15 mouse cellular contexts compared by ENCODE assay signal in the genomic region with DNA sequence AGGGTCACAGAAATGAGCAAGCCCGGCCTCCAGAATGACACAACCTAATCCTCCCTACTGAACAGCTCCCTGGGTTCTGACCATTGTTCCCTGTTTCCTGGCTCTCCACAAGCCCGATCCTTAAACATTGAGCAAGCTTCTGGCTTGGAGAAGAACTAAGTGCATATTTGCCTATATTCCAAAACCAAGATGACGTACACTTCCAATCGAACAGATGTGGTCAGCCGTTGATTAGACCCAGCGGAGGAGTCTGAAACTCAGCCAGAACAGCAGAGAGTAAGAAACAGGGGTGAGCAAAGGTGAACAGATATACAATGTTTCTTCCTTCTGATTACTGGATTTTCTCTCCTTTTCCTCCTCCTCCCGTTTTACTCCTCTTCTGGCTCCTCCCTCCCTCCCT.
DNase-seq lines count a peak whose midpoint lies in the region; ATAC-seq and TF ChIP-seq lines count a peak whose summit lies in the region.
"Had no signal": no experiment of that assay in that cellular context is flagged by ENCODE, and none has a peak within 500 bp of the region (broad histone marks: within the 10 kb centered on the region; RNA-seq: fewer than 3 reads in every experiment).

No protein-coding gene starts in this region.

- H3K9me3 ChIP-seq in embryonic facial prominence, embryonic 14.5 days (ENCODE audit: control insufficient read depth, low read length), result peaks cover 10% of the 10 kb centered on the region; the same call in 1 of the 2 replicates
- 0 out of 2 replicates have a peak, but pooled peaks cover 4% of the 10 kb centered on the region for H3K9me3 ChIP-seq in embryonic facial prominence, embryonic 10.5 days
- peaks cover 4% of the 10 kb centered on the region; the same call in 1 of the 2 replicates for H3K9me3 ChIP-seq in lung, embryonic 14.5 days (ENCODE audit: low read depth, low read length)
- H3K9me3 ChIP-seq in heart, embryonic 12.5 days (replicated peaks), result no peaks in the 10 kb centered on the region; the same call in none of the 2 replicates
- H3K9me3 ChIP-seq: embryonic facial prominence, embryonic 13.5 days had no signal

- no peak overlapping the region for H3K27ac ChIP-seq in embryonic facial prominence, embryonic 14.5 days (replicated peaks; ENCODE audit: low read depth, low read length)
- no peak overlapping the region for H3K27ac ChIP-seq in embryonic facial prominence, embryonic 10.5 days (replicated peaks)
- H3K27ac ChIP-seq in lung, embryonic 14.5 days (ENCODE audit: low read depth), result 0 out of 2 replicates have a peak overlapping the region, but pooled peaks have one; percentile 10
- H3K27ac ChIP-seq in heart, embryonic 12.5 days (ENCODE audit: poor library complexity, severe bottlenecking), result peak overlapping the region; percentile 75
- H3K27ac ChIP-seq: hindbrain, embryonic 10.5 days; left cerebral cortex, adult 2 months; liver, embryonic 12.5 days had no signal

- H3K36me3 ChIP-seq in embryonic facial prominence, embryonic 14.5 days (ENCODE audit: control insufficient read depth, insufficient read depth, low read length), result no peaks in the 10 kb centered on the region
- H3K36me3 ChIP-seq in embryonic facial prominence, embryonic 10.5 days (replicated peaks), result no peaks in the 10 kb centered on the region
- H3K36me3 ChIP-seq in lung, embryonic 14.5 days (ENCODE audit: insufficient read depth), result no peaks in the 10 kb centered on the region
- no peaks in the 10 kb centered on the region for H3K36me3 ChIP-seq in heart, embryonic 12.5 days
- H3K36me3 ChIP-seq: embryonic facial prominence, embryonic 13.5 days; hindbrain, embryonic 10.5 days; liver, embryonic 12.5 days had no signal

- H3K9ac ChIP-seq in embryonic facial prominence, embryonic 14.5 days (ENCODE audit: low read depth, low read length), result no peak overlapping the region
- H3K9ac ChIP-seq in lung, embryonic 14.5 days, result no peak overlapping the region
- 0 out of 2 replicates have a peak overlapping the region, but pooled peaks have one; percentile 31 for H3K9ac ChIP-seq in heart, embryonic 12.5 days
- H3K9ac ChIP-seq: embryonic facial prominence, embryonic 13.5 days; forebrain, postnatal 0 days; liver, embryonic 12.5 days had no signal

- TF ChIP-seq CTCF in lung, embryonic 14.5 days (IDR thresholded peaks at IDR 0.05; ENCODE audit: low read depth), result no peak

- peaks cover 16% of the 10 kb centered on the region for H3K4me1 ChIP-seq in embryonic facial prominence, embryonic 14.5 days (ENCODE audit: control insufficient read depth, insufficient read depth, low read length)
- peaks cover 23% of the 10 kb centered on the region for H3K4me1 ChIP-seq in embryonic facial prominence, embryonic 10.5 days
- H3K4me1 ChIP-seq in lung, embryonic 14.5 days (ENCODE audit: insufficient read depth), result peaks cover 27% of the 10 kb centered on the region
- peaks cover 29% of the 10 kb centered on the region for H3K4me1 ChIP-seq in heart, embryonic 12.5 days (replicated peaks)
- H3K4me1 ChIP-seq: liver, embryonic 12.5 days; megakaryocyte, embryonic 14.5 days had no signal

- no peaks in the 10 kb centered on the region for H3K27me3 ChIP-seq in embryonic facial prominence, embryonic 14.5 days (replicated peaks; ENCODE audit: control insufficient read depth, insufficient read depth, low read length)
- H3K27me3 ChIP-seq in embryonic facial prominence, embryonic 10.5 days (replicated peaks; ENCODE audit: low read depth, poor library complexity, severe bottlenecking), result no peaks in the 10 kb centered on the region
- H3K27me3 ChIP-seq in lung, embryonic 14.5 days (ENCODE audit: insufficient read depth, low read length), result no peaks in the 10 kb centered on the region
- no peaks in the 10 kb centered on the region for H3K27me3 ChIP-seq in heart, embryonic 12.5 days (replicated peaks)
- H3K27me3 ChIP-seq: embryonic facial prominence, embryonic 13.5 days; liver, embryonic 12.5 days; megakaryocyte, embryonic 14.5 days had no signal

- DNase-seq in embryonic facial prominence, embryonic 14.5 days (ENCODE audit: low spot score), result peak; percentile 75
- no peak for DNase-seq in embryonic facial prominence, embryonic 10.5 days (ENCODE audit: low spot score)
- DNase-seq in lung, embryonic 14.5 days, result peak; percentile 47
- DNase-seq in lung, postnatal 36 days, result no peak
- DNase-seq in skeletal muscle tissue, adult 2 months (ENCODE audit: low read depth, low spot score), result peak; percentile 57
- DNase-seq in cerebellum, adult 11 months, result no peak
- DNase-seq in cerebellum, postnatal 25 days, result no peak

- H3K4me2 ChIP-seq in embryonic facial prominence, embryonic 14.5 days (ENCODE audit: low read depth, low read length), result no peak overlapping the region
- H3K4me2 ChIP-seq in lung, embryonic 14.5 days, result no peak overlapping the region
- H3K4me2 ChIP-seq in heart, embryonic 12.5 days, result no peak overlapping the region
- H3K4me2 ChIP-seq: embryonic facial prominence, embryonic 13.5 days; liver, embryonic 12.5 days had no signal

- no peak overlapping the region for H3K4me3 ChIP-seq in embryonic facial prominence, embryonic 14.5 days (ENCODE audit: low read depth, low read length)
- no peak overlapping the region for H3K4me3 ChIP-seq in embryonic facial prominence, embryonic 10.5 days
- H3K4me3 ChIP-seq in lung, embryonic 14.5 days (ENCODE audit: low read depth, low read length), result no peak overlapping the region
- no peak overlapping the region for H3K4me3 ChIP-seq in heart, embryonic 12.5 days
- H3K4me3 ChIP-seq: embryonic facial prominence, embryonic 13.5 days; hindbrain, embryonic 10.5 days; left cerebral cortex, adult 2 months; liver, embryonic 12.5 days; megakaryocyte, embryonic 14.5 days; myocyte had no signal

- WGBS in embryonic facial prominence, embryonic 14.5 days, result 57% methylated on average over 7 of the region's 7 CpGs
- 78% methylated on average over 7 of the region's 7 CpGs for WGBS in embryonic facial prominence, embryonic 10.5 days
- WGBS in lung, embryonic 14.5 days, result 35% methylated on average over 7 of the region's 7 CpGs
- WGBS in heart, embryonic 12.5 days, result 52% methylated on average over 7 of the region's 7 CpGs

- peak; percentile 66; the same call in 1 of the 2 replicates for ATAC-seq in embryonic facial prominence, embryonic 14.5 days (ENCODE audit: low read depth)
- ATAC-seq in lung, embryonic 14.5 days (ENCODE audit: insufficient read depth), result no peak
- ATAC-seq in heart, embryonic 12.5 days (ENCODE audit: insufficient number of reproducible peaks, low FRiP score), result no peak
- ATAC-seq: forebrain, postnatal 0 days; liver, embryonic 12.5 days had no signal

Comparison
In these comparisons a context has a peak if more than half of its experiments do, and no peak if none do; other contexts are left out.
1. DNase-seq: peak in embryonic facial prominence, embryonic 14.5 days (single experiment), lung, embryonic 14.5 days (single experiment) and skeletal muscle tissue, adult 2 months (single experiment); none in embryonic facial prominence, embryonic 10.5 days (single experiment), lung, postnatal 36 days (single experiment), cerebellum, adult 11 months (single experiment) and cerebellum, postnatal 25 days (0 of 2).
2. H3K27ac ChIP-seq: peak in lung, embryonic 14.5 days (single experiment) and heart, embryonic 12.5 days (single experiment); none in embryonic facial prominence, embryonic 14.5 days (single experiment) and embryonic facial prominence, embryonic 10.5 days (single experiment).